Mouse (Mus musculus) liver (tissue): ENCODE data around the gene Scaf1.

ENCODE experiments used
- DNase-seq: peaks from one replicate; pipeline ENCODE4 v3.0.0-alpha.2; 2020; ENCODE audit warnings: mixed read lengths

The Scaf1 gene

DNA sequence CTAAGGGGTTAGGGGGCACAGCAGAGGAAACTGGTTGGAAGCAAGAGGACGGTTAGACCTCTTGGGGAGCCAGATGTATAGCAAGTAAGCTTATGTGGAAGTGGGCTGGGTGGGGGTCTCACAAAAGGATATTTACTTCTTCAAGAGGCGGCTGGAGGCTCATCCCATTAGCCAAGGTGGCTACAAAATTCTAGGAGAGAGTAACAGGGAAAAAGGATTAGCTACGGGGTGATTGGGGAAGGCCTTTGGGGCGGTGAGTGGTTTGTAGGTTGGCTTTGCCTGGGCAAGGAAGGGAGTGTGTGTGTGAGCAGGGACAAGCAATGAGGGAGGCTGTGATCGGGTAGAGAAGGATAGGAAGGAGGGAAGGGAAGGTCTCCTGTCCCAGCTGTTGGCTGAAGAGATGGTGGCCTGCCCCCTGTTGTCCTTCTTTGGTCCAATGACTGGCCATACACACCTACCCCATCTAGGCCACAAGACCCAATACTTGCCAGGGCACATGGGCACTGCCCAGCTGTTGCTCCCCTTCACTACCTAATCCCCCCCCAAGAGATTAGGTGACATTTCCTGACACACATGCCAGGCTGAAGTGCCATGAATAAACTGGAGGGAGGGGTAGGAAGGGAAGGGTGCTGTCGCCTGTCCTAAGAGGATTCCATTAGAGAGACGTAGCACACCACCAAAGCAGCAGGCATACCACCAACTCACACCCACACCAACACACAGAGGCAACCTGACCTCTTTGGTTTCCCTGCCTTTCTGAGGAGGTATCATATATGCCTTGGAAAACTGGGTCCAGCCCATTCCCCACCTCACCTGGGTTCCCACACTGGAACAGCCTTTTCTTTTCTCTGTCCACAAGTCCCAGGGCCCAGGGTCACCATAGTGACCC, 32.0 kb downstream of the Scaf1 start:
- DNase-seq = no peak

DNA sequence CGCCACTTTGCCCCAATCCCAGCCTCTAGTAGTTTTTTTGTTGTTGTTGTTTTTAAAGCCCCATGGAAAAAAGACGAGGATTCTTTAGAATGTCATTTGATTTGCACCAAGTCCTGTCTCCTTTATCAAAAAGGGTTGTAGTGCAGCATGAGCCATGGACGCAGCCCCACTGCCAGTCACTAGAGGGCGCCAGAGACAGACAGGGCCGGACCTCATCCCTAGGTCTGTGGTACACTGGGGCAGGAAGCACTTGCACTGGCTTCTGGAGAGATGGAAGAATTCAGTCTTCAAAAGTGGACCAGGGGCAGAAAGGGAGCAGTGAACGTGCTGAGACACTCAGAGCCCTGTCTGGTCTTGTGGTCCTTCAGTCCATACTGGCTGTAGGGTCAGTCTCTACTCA, 33.1 kb downstream of the Scaf1 start:
- peak; percentile 87 for DNase-seq

DNA sequence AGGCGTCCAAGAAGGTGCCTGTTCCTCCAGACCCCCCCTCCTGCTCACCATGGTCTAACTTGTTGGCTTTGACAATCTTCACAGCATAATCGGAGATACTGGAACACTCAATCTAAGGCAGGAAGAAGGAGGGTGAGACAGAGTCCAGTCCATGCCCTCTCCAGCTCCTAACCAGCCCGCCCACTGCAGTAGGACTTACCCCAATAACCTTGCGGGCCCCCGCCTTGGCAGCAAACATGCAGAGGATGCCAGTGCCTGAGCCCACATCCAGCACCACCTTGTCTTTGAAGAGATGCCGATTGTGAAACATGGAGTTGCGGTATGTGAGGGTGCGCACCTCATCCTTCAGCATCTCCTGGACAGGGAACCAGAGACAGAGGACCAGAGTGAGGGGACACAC, 34.6 kb downstream of the Scaf1 start:
- DNase-seq = no peak

DNA sequence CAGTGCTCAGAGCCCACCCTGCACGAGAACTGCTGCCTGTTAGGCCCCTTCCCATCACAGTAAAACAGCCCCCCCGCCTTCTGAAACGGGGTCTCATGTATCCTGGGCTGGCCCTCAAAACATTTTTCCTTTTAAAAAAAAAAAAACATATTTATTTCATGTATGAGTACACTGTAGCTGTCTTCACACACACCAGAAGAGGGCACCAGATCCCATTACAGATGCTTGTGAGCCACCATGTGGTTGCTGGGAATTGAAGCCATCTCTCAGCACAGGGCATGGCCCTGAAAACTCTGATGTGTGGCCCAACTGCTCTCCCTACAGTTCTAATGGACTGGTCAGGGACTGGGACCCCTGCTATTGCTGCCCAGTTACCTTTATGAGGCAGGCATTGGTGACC, 37.9 kb downstream of the Scaf1 start:
- no peak for DNase-seq

DNA sequence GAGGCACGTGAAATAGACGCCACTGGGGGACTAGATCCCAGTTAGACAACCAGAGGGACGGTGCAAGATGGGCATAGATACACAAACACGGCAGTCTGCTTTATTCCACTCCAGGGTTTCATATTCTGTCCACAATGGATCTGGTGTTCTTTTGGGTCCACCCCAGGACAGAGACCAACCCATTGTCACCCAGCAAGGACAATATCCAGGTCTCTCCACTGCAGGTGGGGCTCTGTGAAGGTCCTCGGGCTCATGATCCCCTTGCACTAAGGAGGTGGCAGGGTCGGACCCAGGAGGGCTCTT, 41.1 kb downstream of the Scaf1 start:
- no peak for DNase-seq

DNA sequence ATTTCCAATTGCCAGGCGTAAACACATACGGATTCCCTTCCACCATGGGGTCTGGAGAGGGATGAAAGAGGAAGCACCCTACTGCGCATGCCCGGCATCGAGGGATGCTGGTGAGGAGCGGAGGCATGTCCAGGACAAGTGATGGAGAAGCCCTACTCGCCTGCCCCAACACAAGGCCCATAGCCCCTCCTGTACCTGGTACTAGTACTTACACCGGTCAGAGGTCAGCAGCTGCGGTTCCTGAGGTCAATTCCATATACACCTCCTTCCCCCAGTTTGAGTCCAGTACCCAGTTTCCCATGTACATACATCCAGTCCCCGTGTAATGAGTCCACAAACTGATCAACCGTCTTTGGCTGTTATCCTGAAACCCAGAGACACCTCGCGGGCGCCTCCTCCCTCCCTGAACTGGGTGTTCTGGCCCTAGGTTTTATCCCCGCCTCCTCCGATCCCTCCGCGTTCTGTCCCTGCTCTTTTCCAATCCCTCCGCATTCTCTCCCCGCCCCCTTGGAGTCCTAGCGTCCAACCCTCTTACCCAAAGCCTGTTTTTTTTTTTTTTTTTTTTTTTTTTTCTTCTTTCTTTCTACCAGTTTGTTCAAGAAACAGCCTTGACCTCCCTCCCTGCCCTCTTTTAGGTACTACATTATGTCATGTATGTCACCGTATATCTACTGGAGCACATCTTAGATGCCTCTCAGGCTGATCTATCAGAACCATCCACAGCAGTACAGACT, 41.6 kb downstream of the Scaf1 start, which contains the start of gene Cpt1c:
Gene Cpt1c, minus strand, starts transcription at position 469 of the 734 bp plus-strand sequence.
- DNase-seq = peak; percentile 81

DNA sequence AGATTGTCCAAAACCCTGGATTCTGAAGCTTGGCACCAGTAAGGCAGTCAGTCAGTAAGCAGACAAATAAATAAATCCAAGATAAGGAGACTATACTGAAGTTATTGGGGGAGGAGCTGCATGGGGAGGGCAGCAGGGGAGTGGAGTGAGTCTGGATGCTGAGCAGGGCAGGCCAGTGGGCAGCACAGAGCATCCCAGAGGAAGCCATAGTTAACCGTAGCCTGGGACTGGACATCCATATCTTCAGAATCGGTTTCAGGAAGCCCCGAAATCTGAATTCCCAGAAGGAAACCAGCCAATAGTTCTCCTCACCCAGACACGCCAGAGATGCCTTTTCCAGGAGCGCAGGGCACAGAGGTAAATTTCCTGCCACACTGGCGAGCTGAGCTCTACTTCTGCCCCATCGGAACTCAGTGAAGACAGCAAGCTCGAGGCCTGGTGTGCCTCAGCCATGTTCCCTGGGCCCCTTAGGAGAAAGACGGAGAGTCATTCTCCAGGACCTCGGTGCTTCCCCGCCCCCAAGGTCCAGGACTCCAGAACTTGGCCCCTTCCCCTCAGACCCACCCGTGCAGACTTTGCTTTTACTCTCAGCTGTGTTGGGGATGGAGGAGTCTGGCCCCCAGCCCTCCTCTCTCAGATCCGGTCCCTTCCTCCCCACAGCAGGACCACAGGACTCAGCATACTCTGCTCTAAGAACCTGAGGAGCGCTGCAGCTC, 42.6 kb downstream of the Scaf1 start:
- no peak for DNase-seq

DNA sequence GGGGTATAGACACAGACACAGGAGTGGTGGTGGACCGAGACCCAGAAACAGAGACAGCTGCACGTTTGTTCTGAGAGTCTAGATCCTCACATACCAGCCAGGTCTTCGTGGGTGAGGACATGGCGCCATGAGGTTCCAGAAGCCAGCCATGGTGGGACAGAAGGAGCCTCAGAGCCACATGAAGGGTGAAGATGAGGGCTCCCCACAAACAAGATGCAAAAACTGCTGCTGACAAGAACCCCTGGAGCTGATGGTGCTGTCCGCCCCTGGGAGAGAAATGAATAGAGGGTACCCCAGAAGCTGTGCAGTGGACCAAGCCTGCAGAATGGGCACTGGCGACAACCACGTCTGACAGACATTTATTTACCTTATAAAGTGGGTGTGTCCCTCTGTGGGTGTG, 45.0 kb downstream of the Scaf1 start:
- no peak for DNase-seq

DNA sequence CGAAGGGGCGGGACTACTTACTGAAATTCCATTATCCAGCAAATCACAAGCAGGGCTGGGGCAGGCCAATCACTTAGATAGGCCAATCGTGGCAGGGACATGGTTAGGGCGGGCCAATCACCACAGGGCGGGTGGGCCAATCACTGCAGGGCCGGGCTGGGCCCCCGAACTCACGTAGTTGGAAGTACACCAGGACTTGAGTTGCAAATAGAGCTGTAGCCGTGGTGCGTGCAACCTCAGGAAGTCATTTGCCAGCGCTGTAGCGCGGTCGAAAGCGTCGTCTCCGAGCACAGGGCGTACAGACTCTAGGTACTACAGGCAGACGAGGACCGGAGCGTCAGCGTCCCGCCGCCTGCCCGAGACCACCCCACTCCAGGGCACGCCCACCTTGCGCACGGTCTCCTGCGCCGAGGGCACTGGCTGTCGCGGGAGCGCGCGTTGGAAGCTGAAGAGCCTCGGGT, 45.9 kb downstream of the Scaf1 start:
- DNase-seq = peak; percentile 85

DNA sequence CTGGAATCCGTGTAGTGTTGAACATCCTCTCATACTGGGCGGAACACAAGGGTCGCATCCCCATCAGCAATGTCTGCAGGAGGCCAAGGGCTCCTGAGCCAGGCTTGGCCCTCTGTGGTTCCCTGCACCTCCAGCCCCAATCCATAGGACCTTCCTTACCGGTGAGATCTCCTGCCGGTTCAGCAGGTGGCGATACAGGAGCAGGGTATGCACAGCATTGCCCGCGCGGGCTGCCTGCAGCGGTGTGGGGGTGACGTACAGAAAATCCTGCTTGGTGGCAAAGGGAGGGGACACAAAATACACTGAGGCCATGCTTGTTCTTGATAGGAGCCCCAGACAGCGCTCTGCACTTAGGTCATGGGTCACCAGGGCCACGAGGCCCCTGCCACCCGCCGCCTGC, 49.5 kb downstream of the Scaf1 start:
- DNase-seq = no peak

DNA sequence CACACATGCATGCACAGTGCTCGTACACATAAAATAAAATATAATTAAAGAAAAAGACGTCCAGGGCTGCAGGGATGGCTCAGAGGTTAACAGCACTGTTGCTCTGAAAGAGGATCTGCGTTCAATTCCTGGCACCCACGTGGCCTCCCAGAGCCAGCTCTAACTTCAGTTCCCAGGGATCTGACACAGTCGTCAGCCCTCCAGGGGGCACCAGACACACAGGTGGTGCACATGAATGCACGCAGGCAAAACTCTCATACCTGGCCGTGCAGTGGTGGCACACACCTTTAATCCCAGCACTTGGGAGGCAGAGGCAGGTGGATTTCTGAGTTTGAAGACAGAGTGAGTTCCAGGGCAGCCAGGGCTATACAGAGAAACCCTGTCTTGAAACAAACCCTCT, 50.2 kb downstream of the Scaf1 start:
- DNase-seq = no peak

DNA sequence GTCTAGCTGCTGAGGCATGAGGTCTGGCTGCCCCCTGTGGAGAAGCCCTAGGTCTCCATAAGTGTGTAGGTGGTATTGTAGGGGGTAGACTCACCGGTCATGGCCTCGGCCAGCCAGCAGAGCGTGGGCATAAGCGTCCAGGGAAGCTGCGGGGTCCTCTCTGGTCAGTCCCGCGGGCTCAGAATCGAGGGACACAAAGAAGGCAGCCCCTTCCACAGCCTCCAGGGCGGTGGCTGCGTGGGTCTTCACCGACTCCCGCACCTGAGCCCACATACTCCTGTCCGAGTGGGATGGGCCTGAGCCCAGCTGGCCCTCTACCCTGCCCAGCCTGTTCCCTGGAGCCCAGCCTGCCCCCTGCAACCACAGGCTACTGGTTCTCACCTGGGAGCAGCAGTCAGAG, 51.2 kb downstream of the Scaf1 start:
- DNase-seq = no peak

DNA sequence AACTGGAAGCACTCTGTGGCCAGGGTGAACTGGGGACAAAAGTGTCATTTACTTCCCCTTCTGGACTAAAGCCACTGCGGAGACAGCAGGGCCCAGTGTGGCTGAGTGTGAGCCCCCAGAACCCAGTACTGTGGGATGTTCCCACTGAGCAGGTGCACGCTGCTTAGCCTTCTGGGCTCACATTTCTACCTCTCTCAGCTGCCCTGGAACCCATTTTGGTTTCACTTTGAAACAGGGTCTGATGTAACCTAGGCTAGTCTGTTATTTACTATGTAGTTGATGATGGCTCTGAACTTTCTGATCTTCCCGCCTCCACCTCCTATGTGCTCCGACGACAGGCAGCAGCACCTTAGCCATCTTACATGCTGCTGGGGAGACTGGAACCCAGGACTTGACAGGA, 53.3 kb downstream of the Scaf1 start:
- no peak for DNase-seq

DNA sequence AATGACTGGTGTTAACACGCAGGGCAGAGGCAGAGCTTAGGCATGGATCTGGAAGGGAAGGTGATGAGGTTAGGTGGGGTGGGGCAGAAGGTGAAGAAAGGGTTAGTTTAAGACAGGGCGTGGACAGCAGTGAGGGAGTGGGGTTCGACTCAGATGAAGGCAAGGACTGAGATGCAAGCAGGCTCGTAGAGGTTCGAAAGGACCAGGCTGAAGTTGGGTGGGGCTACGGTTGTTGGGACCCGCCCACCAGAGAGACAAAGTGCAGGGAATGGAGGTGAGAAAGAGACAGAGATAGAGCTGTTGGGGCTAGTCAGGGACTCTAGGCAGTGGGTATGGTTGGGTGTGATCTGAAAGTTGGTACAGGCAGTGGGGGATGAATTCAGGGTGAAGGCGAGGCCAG, 53.8 kb downstream of the Scaf1 start:
- no peak for DNase-seq

DNA sequence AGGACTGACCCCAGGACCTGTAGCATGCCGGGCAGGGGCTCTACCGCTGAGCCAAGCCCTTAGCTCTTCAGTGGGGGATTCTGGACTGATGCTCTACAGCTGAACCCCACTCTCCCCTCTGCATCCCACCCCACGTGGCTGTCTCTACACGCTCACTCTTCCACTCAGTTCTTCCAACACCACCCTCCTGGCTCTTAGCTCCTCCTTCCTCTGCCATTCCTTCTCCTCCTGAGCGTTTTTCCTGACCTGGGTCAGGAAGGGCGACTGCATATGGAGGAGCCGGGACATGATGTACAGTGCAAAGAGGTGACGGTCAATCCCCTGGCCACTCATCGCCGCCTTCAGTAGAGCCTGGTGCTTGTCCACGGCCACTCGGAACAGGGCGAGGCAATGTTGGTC, 55.7 kb downstream of the Scaf1 start:
- no peak for DNase-seq

DNA sequence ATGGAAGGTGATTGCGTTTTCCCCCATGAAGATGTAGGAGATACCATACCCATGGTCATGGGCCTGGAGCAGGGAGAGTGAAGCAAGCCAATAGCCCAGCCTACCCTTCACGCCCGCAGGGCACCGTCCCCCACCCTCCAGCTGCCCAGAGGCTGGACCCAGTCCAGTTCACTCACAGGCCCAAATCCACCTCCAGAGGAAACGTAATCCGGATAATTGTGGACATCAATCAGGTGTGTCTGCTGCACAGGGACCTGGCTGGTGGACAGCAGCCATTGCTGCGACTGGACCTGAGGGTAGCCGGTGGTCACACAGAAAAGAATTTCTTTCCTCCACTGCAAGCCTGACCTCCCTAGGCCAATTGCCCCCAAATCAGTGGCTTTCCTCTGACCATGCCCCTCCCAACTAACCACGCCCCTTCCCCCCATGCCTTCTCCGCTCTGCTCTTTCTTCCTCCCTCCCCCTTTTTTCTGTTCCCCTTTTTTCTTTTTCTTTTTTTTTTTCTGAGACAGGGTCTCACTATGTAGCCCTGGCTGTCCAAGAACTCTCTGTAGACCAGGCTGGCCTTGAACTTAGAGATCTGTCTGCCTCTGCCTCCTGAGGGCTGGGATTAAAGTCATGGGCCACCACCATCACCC, 56.2 kb downstream of the Scaf1 start:
- no peak for DNase-seq

DNA sequence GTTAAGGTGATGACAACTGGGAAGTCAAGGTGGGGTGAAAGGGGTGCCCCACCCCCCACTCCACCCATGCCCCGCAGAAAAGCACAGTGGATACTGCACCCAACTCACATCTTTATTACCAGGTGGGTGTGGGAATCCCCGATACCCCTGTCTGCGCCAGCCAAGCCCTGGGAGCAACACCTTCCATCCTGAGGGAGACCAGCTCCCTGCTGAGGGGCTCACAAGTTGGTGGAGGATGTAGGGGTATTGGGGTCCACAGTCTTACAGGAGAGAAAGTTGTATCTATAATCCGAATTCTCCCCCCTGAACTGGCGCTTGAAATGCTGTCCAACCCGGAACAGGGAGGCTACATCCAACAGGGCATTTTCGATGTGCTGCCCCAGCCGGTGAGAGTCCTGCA, 56.9 kb downstream of the Scaf1 start:
- no peak for DNase-seq

DNA sequence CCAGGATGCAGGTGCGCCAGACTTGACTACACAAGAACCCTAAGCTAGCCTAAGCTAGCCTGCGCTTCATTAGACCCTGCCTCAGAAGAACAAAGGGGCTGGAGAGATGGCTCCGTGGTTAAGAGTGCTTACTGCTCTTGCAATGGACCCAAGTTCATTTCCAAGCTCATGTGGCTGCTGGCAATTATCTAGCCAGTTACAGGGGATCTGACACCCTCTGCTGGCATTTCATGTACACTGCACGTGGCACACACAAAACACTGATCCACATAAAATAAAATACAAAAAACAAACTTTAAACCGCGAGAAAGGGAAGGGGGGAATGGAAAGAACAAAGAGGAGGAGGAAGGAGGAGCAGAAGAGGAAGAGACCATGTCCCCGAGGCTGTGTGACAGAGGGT, 58.0 kb downstream of the Scaf1 start:
- no peak for DNase-seq

DNA sequence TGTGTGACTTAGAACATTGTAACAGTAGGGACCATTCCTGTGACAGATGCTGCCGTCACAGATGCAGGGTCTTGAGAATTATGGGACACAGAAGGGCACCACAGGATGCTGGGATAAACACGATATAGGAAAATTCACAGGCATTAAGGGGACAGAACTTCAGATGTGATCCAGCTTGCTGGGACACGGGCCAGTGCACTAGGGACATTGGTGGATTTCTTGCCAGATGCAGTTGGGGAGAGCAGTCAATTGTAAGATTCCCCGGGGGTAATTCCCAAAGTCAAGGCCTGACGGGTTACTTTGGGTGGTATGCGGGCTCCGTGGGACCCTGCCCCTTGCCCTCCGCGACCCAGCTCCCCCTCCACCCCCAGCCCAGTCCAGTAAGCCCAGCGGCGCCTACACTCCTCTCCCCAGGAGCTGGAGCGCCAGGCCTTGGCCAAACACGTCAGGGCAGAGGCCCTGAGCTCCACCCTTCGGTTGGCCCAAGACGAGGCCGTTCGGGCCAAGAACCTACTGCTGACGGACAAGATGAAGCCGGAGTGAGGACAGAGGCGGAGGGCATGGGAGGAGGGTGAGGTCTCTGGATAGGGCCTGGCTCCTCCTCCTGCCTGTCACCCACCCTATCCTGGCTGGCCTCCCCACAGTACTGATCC, 58.9 kb downstream of the Scaf1 start:
- no peak for DNase-seq

DNA sequence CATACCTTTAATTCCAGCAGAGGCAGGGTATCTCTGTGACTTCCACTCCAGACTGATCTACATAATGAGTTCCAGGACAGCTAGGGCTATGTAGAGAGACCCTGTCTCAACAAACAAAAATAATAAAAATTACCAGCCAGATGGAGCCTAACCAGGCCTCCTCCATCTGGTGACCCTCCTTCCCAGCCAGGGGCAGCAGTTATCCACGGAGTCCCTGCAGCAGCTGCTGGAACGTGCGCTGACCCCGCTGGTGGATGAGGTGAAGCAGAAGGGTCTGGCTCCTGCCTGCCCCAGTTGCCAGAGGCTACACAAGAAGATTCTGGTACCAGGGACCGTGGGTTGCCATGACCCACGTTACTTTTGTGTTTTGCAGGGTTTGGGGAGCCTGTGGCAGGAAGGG, 59.9 kb downstream of the Scaf1 start:
- DNase-seq = no peak

DNA sequence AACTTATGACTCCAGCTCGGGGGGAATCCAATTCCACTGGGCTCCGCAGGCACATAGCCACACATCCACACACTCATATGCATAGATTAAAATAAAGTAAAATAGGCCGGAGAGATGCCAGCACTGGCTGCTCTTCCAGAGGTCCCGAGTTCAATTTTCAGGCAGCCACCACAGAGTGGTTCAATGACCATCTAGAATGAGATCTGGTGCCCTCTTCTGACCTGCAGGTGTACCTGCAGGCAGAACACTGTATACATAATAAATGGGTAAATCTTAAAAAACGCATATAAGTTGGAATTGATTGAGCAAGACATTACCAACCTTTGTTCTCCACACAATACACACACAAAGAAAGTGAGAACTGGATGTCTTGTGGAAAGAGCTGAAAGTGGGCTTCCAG, 60.5 kb downstream of the Scaf1 start:
- DNase-seq = no peak

DNA sequence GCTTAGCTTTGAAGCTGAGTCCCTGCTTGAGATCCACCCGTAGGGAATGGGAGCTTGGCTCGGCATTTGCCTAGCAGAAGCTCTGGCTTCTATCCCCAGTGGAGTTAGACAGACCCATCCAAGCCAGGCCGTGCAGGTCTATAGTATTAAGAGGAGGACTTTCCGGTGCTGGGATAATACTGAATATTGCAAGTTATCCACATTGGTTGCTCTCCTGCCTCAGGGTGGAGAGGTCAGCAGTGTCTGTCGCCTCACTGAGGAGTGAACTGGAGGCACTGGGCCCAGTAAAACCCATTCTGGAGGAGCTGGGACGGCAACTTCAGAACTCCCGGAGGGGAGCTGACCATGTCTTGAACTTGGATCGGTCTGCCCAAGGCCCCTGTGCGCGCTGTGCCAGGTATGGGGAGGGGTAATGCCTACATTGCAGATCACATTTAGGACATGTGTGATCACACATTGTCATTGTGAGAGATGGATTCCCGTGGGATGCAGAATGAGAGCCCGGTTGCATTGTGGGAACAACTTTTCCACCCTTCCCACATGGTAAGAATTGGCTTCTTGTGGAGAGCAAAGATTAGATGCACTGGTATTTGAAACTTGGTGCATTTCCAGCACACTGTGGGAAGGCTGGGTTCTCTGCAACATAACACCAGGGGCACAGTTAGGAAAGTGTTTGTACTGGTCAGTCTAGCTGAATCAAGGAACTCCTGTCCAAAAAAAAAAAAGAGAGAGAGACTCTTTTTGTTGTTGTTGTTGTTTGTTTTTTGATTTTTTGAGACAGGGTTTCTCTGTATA, 61.9 kb downstream of the Scaf1 start:
- no peak for DNase-seq
